Mouse (Mus musculus): ENCODE data around the gene Pfkfb4.
A peak's percentile ranks its signal among the peaks of the same experiment; 100 is the strongest.

Pfkfb4 gene

GRCm38 (mm10) chr9:108991428-108992084 is at the start of gene Pfkfb4:
Gene Pfkfb4 (plus strand): TSS chr9:108991778.
- DNase-seq (ENCODE audit: low read depth, low spot score), result peak; percentile 100

GRCm38 (mm10) chr9:108945111-108945510 is 46.5 kb upstream of the Pfkfb4 start:
- DNase-seq (ENCODE audit: low read depth, low spot score), result no peak

- DNase-seq (ENCODE audit: low read depth, low spot score), result no peak
These were observed 46.0 kb upstream of the Pfkfb4 start for GRCm38 (mm10) chr9:108945608-108946007.

- peak; percentile 10 for DNase-seq (ENCODE audit: low read depth, low spot score)
These were observed 42.2 kb upstream of the Pfkfb4 start for GRCm38 (mm10) chr9:108949231-108949966.

GRCm38 (mm10) chr9:108949967-108950728 is 41.4 kb upstream of the Pfkfb4 start:
- DNase-seq (ENCODE audit: low read depth, low spot score), result no peak

GRCm38 (mm10) chr9:108953081-108953636 is 38.4 kb upstream of the Pfkfb4 start, which contains the start of gene Col7a1:
Gene Col7a1 (plus strand): TSS chr9:108953586.
- DNase-seq (ENCODE audit: low read depth, low spot score), result peak; percentile 75

GRCm38 (mm10) chr9:108955241-108955640 is 36.3 kb upstream of the Pfkfb4 start:
- peak; percentile 20 for DNase-seq (ENCODE audit: low read depth, low spot score)

- DNase-seq (ENCODE audit: low read depth, low spot score), result no peak
These were observed 35.7 kb upstream of the Pfkfb4 start for GRCm38 (mm10) chr9:108955846-108956245.

- no peak for DNase-seq (ENCODE audit: low read depth, low spot score)
These were observed 28.0 kb upstream of the Pfkfb4 start for GRCm38 (mm10) chr9:108963577-108963976.

GRCm38 (mm10) chr9:108964338-108964737 is 27.2 kb upstream of the Pfkfb4 start:
- no peak for DNase-seq (ENCODE audit: low read depth, low spot score)

- DNase-seq (ENCODE audit: low read depth, low spot score), result no peak
These were observed 21.0 kb upstream of the Pfkfb4 start for GRCm38 (mm10) chr9:108970623-108971022.

- DNase-seq (ENCODE audit: low read depth, low spot score), result no peak
These were observed 15.1 kb upstream of the Pfkfb4 start for GRCm38 (mm10) chr9:108976483-108976882.

- DNase-seq (ENCODE audit: low read depth, low spot score), result peak; percentile 97
These were observed 13.6 kb upstream of the Pfkfb4 start for GRCm38 (mm10) chr9:108977966-108978365.

GRCm38 (mm10) chr9:108982498-108982897 is 9.1 kb upstream of the Pfkfb4 start:
- DNase-seq (ENCODE audit: low read depth, low spot score), result peak; percentile 78

GRCm38 (mm10) chr9:108983209-108983608 is 8.4 kb upstream of the Pfkfb4 start:
- no peak for DNase-seq (ENCODE audit: low read depth, low spot score)

GRCm38 (mm10) chr9:108985710-108986109 is 5.9 kb upstream of the Pfkfb4 start, which contains the start of gene Ucn2:
Gene Ucn2 (plus strand): TSS chr9:108986010.
- DNase-seq (ENCODE audit: low read depth, low spot score), result no peak

GRCm38 (mm10) chr9:108987704-108988350 is 3.8 kb upstream of the Pfkfb4 start:
- peak; percentile 24 for DNase-seq (ENCODE audit: low read depth, low spot score)

GRCm38 (mm10) chr9:108989802-108990461 is 1.6 kb upstream of the Pfkfb4 start:
- peak; percentile 42 for DNase-seq (ENCODE audit: low read depth, low spot score)

GRCm38 (mm10) chr9:108990462-108990820 is 1.1 kb upstream of the Pfkfb4 start:
- DNase-seq (ENCODE audit: low read depth, low spot score), result peak; percentile 20

GRCm38 (mm10) chr9:108992085-108992469 is 499 bp downstream of the Pfkfb4 start:
- no peak for DNase-seq (ENCODE audit: low read depth, low spot score)

Measured in 3T3-L1 (cell line).